ENCODE assay signal across 8 mouse cellular contexts in the genomic region with DNA sequence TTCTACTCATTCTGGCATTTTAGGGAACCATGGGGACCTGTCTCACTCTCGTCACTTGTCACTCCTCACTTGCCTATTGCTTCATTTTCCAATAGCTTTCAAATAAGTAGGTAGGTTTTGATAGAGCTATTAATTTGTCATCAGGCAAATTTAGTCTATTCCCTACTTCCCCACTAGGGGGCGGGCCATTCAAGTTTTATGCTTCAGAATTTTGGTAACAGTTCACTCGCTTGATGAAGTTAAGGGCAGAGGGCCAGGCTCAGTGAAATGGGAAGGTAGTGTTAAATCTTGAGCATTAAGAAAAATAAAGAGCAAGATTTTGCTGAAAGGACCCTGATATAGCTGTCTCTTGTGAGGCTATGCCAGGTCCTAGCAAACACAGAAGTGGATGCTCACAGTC.
DNase-seq lines count a peak whose midpoint lies in the region; ATAC-seq lines count a peak whose summit lies in the region.

No protein-coding gene starts in this region.

- H3K4me1 ChIP-seq in forebrain, embryonic 10.5 days: no peaks in the 10 kb centered on the region
- H3K4me1 ChIP-seq in forebrain, embryonic 16.5 days (replicated peaks; ENCODE audit: control insufficient read depth, insufficient read depth, low read length): no peaks in the 10 kb centered on the region

- H3K27me3 ChIP-seq in forebrain, embryonic 10.5 days (ENCODE audit: poor library complexity, severe bottlenecking): no peaks in the 10 kb centered on the region
- no peaks in the 10 kb centered on the region for H3K27me3 ChIP-seq in forebrain, embryonic 16.5 days (replicated peaks; ENCODE audit: control insufficient read depth, insufficient read depth, low read length)

- 21% methylated on average over 3 of the region's 3 CpGs for WGBS in forebrain, embryonic 10.5 days
- WGBS in forebrain, embryonic 16.5 days: 10% methylated on average over 3 of the region's 3 CpGs

- DNase-seq in forebrain, embryonic 10.5 days (ENCODE audit: extremely low spot score, low spot score): peak; percentile 48
- peak; percentile 6 for DNase-seq in thymus, postnatal 14 days
- no peak for DNase-seq in thymus, postnatal 0 days (ENCODE audit: low spot score)
- peak; percentile 14 for DNase-seq in hindlimb bud, embryonic 11.5 days (ENCODE audit: extremely low spot score, low read depth, low spot score)
- peak; percentile 51 to 73 for DNase-seq in left cerebral cortex, postnatal 14 days (ENCODE audit: low spot score in 2 of 2)
- DNase-seq in right cerebral cortex, adult 2 months (ENCODE audit: low spot score in 2 of 2): peak; percentile 72 to 78

- intact Hi-C loops in left cerebral cortex, postnatal 14 days (cut with DNase I): loop anchor here (10.0 kb wide), 1 partner anchor 218 kb away; no protein-coding TSS in a partner anchor

- H3K36me3 ChIP-seq in forebrain, embryonic 10.5 days (replicated peaks): no peaks in the 10 kb centered on the region
- no peaks in the 10 kb centered on the region for H3K36me3 ChIP-seq in forebrain, embryonic 16.5 days (ENCODE audit: control insufficient read depth, insufficient read depth)

- no peaks in the 10 kb centered on the region for H3K9me3 ChIP-seq in forebrain, embryonic 10.5 days
- no peaks in the 10 kb centered on the region for H3K9me3 ChIP-seq in forebrain, embryonic 16.5 days (ENCODE audit: control insufficient read depth, low read length)

- no peak overlapping the region for H3K4me2 ChIP-seq in forebrain, embryonic 16.5 days (ENCODE audit: low read length)

- H3K4me3 ChIP-seq in forebrain, embryonic 10.5 days: no peak overlapping the region
- no peak overlapping the region for H3K4me3 ChIP-seq in forebrain, embryonic 16.5 days (replicated peaks; ENCODE audit: low read length)

- ATAC-seq in forebrain, embryonic 16.5 days: no peak
- 0 out of 2 replicates have a peak, but pooled peaks have one; percentile 32 for ATAC-seq in common myeloid progenitor, adult 5-6 weeks (replicated peaks; ENCODE audit: low read depth, poor library complexity, severe bottlenecking)

- no peak overlapping the region for H3K9ac ChIP-seq in forebrain, embryonic 16.5 days (replicated peaks; ENCODE audit: low read depth, low read length)

- H3K27ac ChIP-seq in forebrain, embryonic 10.5 days: no peak overlapping the region
- H3K27ac ChIP-seq in forebrain, embryonic 16.5 days (ENCODE audit: low read length): no peak overlapping the region
